10 mouse cellular contexts compared by ENCODE assay signal in genomic region chr10:119455543-119455940, GRCm38 (mm10). TPM values are rescaled to one million over a fixed set of nuclear protein-coding genes. Genes with fewer than 3 reads are reported as not detected.
DNase-seq lines count a peak whose midpoint lies in the region; ATAC-seq and TF ChIP-seq lines count a peak whose summit lies in the region.
"Had no signal": no experiment of that assay in that cellular context is flagged by ENCODE, and none has a peak within 500 bp of the region (broad histone marks: within the 10 kb centered on the region; RNA-seq: fewer than 3 reads in every experiment).

No protein-coding gene starts in this region.

- 16% methylated on average over 10 of the region's 10 CpGs for WGBS in lung, embryonic 14.5 days
- 10% methylated on average over 10 of the region's 10 CpGs for WGBS in forebrain, embryonic 15.5 days
- WGBS in limb, embryonic 15.5 days = 19% methylated on average over 10 of the region's 10 CpGs

- peak overlapping the region; percentile 62; the same call in 1 of the 2 replicates for H3K9ac ChIP-seq in lung, embryonic 14.5 days
- H3K9ac ChIP-seq in forebrain, embryonic 15.5 days (replicated peaks) = peak overlapping the region; percentile 79
- no peak overlapping the region for H3K9ac ChIP-seq in limb, embryonic 15.5 days

- TF ChIP-seq CTCF in lung, embryonic 14.5 days (IDR thresholded peaks at IDR 0.05; ENCODE audit: low read depth) = no peak

- peaks cover 10% of the 10 kb centered on the region; the same call in 1 of the 2 replicates for H3K27me3 ChIP-seq in lung, embryonic 14.5 days (ENCODE audit: insufficient read depth, low read length)
- H3K27me3 ChIP-seq in forebrain, embryonic 15.5 days = no peaks in the 10 kb centered on the region
- peaks cover 7% of the 10 kb centered on the region; the same call in 1 of the 2 replicates for H3K27me3 ChIP-seq in limb, embryonic 15.5 days
- H3K27me3 ChIP-seq: Patski had no signal

- no peak overlapping the region for H3K27ac ChIP-seq in lung, embryonic 14.5 days (ENCODE audit: low read depth)
- no peak overlapping the region for H3K27ac ChIP-seq in forebrain, embryonic 15.5 days (replicated peaks)
- no peak overlapping the region for H3K27ac ChIP-seq in limb, embryonic 15.5 days

- peak overlapping the region; percentile 66 for H3K4me3 ChIP-seq in lung, embryonic 14.5 days (ENCODE audit: low read depth, low read length)
- H3K4me3 ChIP-seq in forebrain, embryonic 15.5 days = peak overlapping the region; percentile 90
- peak overlapping the region; percentile 72 for H3K4me3 ChIP-seq in limb, embryonic 15.5 days

- intact Hi-C loops in gastrocnemius, postnatal 36 days (cut with DNase I) = no loop called here

- H3K4me1 ChIP-seq in lung, embryonic 14.5 days (ENCODE audit: insufficient read depth) = no peaks in the 10 kb centered on the region
- H3K4me1 ChIP-seq in forebrain, embryonic 15.5 days = peaks cover 21% of the 10 kb centered on the region
- H3K4me1 ChIP-seq in limb, embryonic 15.5 days = peaks cover 20% of the 10 kb centered on the region

- peak overlapping the region; percentile 95 for H3K4me2 ChIP-seq in lung, embryonic 14.5 days
- peak overlapping the region; percentile 98 for H3K4me2 ChIP-seq in forebrain, embryonic 15.5 days (replicated peaks)
- peak overlapping the region; percentile 99 for H3K4me2 ChIP-seq in limb, embryonic 15.5 days

- no peak for ATAC-seq in lung, embryonic 14.5 days (ENCODE audit: insufficient read depth)
- ATAC-seq in forebrain, embryonic 15.5 days (replicated peaks) = no peak
- ATAC-seq in limb, embryonic 15.5 days (ENCODE audit: insufficient number of reproducible peaks, low FRiP score, low TSS enrichment, low read depth) = no peak
- ATAC-seq: Patski had no signal

- no peaks in the 10 kb centered on the region for H3K36me3 ChIP-seq in lung, embryonic 14.5 days (ENCODE audit: insufficient read depth)
- no peaks in the 10 kb centered on the region for H3K36me3 ChIP-seq in forebrain, embryonic 15.5 days
- H3K36me3 ChIP-seq in limb, embryonic 15.5 days = no peaks in the 10 kb centered on the region

- no peak for DNase-seq in lung, embryonic 14.5 days
- DNase-seq in lung, postnatal 14 days = no peak
- DNase-seq in retina, postnatal 1 day = peak; percentile 22
- DNase-seq in kidney, postnatal 25 days = no peak
- DNase-seq in urinary bladder, adult 2 months (ENCODE audit: low spot score) = no peak
- DNase-seq in gastrocnemius, postnatal 36 days = no peak
- DNase-seq: thymus, postnatal 25 days had no signal

- no peaks in the 10 kb centered on the region for H3K9me3 ChIP-seq in lung, embryonic 14.5 days (ENCODE audit: low read depth, low read length)
- H3K9me3 ChIP-seq in forebrain, embryonic 15.5 days = no peaks in the 10 kb centered on the region
- no peaks in the 10 kb centered on the region for H3K9me3 ChIP-seq in limb, embryonic 15.5 days

RNA-seq across cellular contexts. Expression of gene Grip1, which starts 1.9 kb away (rescaled TPM):
- polyA plus RNA-seq in lung, embryonic 14.5 days (2014; fragmentation: Nextera tagmentation; extraction: Ambion mirVana) = 2.5 and 2.6 TPM in 2 replicates
- polyA plus RNA-seq in forebrain, embryonic 15.5 days (2015; fragmentation: Nextera tagmentation; extraction: Ambion mirVana) = 19.1 and 19.2 TPM in 2 replicates
- polyA plus RNA-seq in limb, embryonic 15.5 days (2015; fragmentation: Nextera tagmentation; extraction: Ambion mirVana) = 2.3 and 3.1 TPM in 2 replicates
- polyA plus RNA-seq in urinary bladder, adult 2 months (2012; rRNA removed) = 0.28 and 0.30 TPM in 2 replicates
- not detected for total RNA-seq in gastrocnemius, postnatal 36 days (2021)
